In the genomic region with DNA sequence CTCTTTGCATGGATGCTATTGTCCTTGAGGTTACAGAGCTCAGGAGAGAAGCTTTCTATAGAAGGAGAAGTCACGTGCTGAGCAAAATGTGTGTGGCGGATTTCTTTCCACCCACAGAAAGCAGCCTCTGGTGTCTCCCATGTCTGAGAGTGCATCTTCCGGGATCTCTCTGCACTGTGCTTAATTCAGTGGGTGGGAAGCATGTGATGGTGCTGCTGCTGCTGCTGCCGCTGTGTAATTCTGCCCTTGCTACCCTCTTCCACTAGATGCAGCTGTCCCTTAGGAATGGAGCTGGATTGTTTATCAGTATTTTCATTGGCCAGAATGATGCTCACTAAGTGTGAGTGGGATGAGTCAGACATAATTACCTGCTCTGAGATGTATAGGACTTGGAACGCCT, we compare ENCODE assay signal across 11 mouse cellular contexts.
DNase-seq lines count a peak whose midpoint lies in the region; ATAC-seq lines count a peak whose summit lies in the region.
"Had no signal": no experiment of that assay in that cellular context is flagged by ENCODE, and none has a peak within 500 bp of the region (broad histone marks: within the 10 kb centered on the region; RNA-seq: fewer than 3 reads in every experiment).

No protein-coding gene starts in this region.

- peak; percentile 55; the same call in 1 of the 2 replicates for ATAC-seq in forebrain, embryonic 12.5 days (ENCODE audit: low FRiP score)
- peak; percentile 65; the same call in 1 of the 2 replicates for ATAC-seq in lung, embryonic 15.5 days (ENCODE audit: borderline replicate concordance, extremely low read depth, low FRiP score, low TSS enrichment)
- ATAC-seq in intestine, embryonic 15.5 days: peak; percentile 59
- ATAC-seq in stomach, embryonic 14.5 days (ENCODE audit: insufficient number of reproducible peaks, insufficient read depth, low FRiP score, low read depth): 0 out of 2 replicates have a peak, but pooled peaks have one; percentile 10

- H3K4me2 ChIP-seq in forebrain, embryonic 12.5 days: no peak overlapping the region
- no peak overlapping the region; the same call in 1 of the 2 replicates for H3K4me2 ChIP-seq in lung, embryonic 15.5 days
- 0 out of 2 replicates have a peak overlapping the region, but pooled peaks have one; percentile 1 for H3K4me2 ChIP-seq in intestine, embryonic 15.5 days (replicated peaks)
- H3K4me2 ChIP-seq in stomach, embryonic 14.5 days (replicated peaks; ENCODE audit: low read depth, low read length): no peak overlapping the region
- H3K4me2 ChIP-seq: limb, embryonic 13.5 days had no signal

- H3K4me1 ChIP-seq in forebrain, embryonic 12.5 days: 0 out of 2 replicates have a peak, but pooled peaks cover 3% of the 10 kb centered on the region
- H3K4me1 ChIP-seq in forebrain, embryonic 10.5 days: 0 out of 2 replicates have a peak, but pooled peaks cover 4% of the 10 kb centered on the region
- 0 out of 2 replicates have a peak, but pooled peaks cover 3% of the 10 kb centered on the region for H3K4me1 ChIP-seq in lung, embryonic 15.5 days
- no peaks in the 10 kb centered on the region for H3K4me1 ChIP-seq in intestine, embryonic 15.5 days (replicated peaks)
- no peaks in the 10 kb centered on the region for H3K4me1 ChIP-seq in stomach, embryonic 14.5 days (ENCODE audit: control insufficient read depth, insufficient read depth, low read length)
- no peaks in the 10 kb centered on the region for H3K4me1 ChIP-seq in limb, embryonic 10.5 days
- H3K4me1 ChIP-seq: limb, embryonic 13.5 days had no signal

- DNase-seq in forebrain, embryonic 10.5 days (ENCODE audit: extremely low spot score, low spot score): no peak
- no peak for DNase-seq in lung, adult 18-20 months
- no peak for DNase-seq in spleen, postnatal 36 days (ENCODE audit: low spot score in 2 of 2)
- no peak for DNase-seq in limb, embryonic 10.5 days (ENCODE audit: low spot score)
- DNase-seq: B cell, adult 2 months; spleen, adult 18-20 months had no signal

- no peak overlapping the region for H3K27ac ChIP-seq in forebrain, embryonic 12.5 days
- H3K27ac ChIP-seq in forebrain, embryonic 10.5 days: no peak overlapping the region
- no peak overlapping the region for H3K27ac ChIP-seq in lung, embryonic 15.5 days
- H3K27ac ChIP-seq in intestine, embryonic 15.5 days: no peak overlapping the region
- no peak overlapping the region for H3K27ac ChIP-seq in stomach, embryonic 14.5 days (ENCODE audit: low read length)
- no peak overlapping the region for H3K27ac ChIP-seq in limb, embryonic 10.5 days
- H3K27ac ChIP-seq: limb, embryonic 13.5 days had no signal

- H3K9me3 ChIP-seq in forebrain, embryonic 12.5 days: no peaks in the 10 kb centered on the region
- no peaks in the 10 kb centered on the region for H3K9me3 ChIP-seq in forebrain, embryonic 10.5 days
- H3K9me3 ChIP-seq in lung, embryonic 15.5 days: no peaks in the 10 kb centered on the region
- H3K9me3 ChIP-seq in intestine, embryonic 15.5 days: no peaks in the 10 kb centered on the region
- H3K9me3 ChIP-seq in stomach, embryonic 14.5 days (ENCODE audit: control insufficient read depth, low read depth, low read length): no peaks in the 10 kb centered on the region
- H3K9me3 ChIP-seq in limb, embryonic 10.5 days (replicated peaks): no peaks in the 10 kb centered on the region
- H3K9me3 ChIP-seq: limb, embryonic 13.5 days had no signal

- WGBS in forebrain, embryonic 12.5 days: 65% methylated on average over 5 of the region's 5 CpGs
- WGBS in forebrain, embryonic 10.5 days: 76% methylated on average over 5 of the region's 5 CpGs
- WGBS in lung, embryonic 15.5 days: 32% methylated on average over 5 of the region's 5 CpGs
- WGBS in intestine, embryonic 15.5 days: 41% methylated on average over 5 of the region's 5 CpGs
- 43% methylated on average over 5 of the region's 5 CpGs for WGBS in stomach, embryonic 14.5 days
- 76% methylated on average over 5 of the region's 5 CpGs for WGBS in limb, embryonic 10.5 days

- no peaks in the 10 kb centered on the region for H3K27me3 ChIP-seq in forebrain, embryonic 12.5 days
- no peaks in the 10 kb centered on the region for H3K27me3 ChIP-seq in forebrain, embryonic 10.5 days (ENCODE audit: poor library complexity, severe bottlenecking)
- H3K27me3 ChIP-seq in lung, embryonic 15.5 days: no peaks in the 10 kb centered on the region
- no peaks in the 10 kb centered on the region for H3K27me3 ChIP-seq in intestine, embryonic 15.5 days (replicated peaks)
- no peaks in the 10 kb centered on the region for H3K27me3 ChIP-seq in stomach, embryonic 14.5 days (ENCODE audit: control insufficient read depth, insufficient read depth, low read length)
- H3K27me3 ChIP-seq in limb, embryonic 10.5 days (ENCODE audit: low read depth, poor library complexity, severe bottlenecking): no peaks in the 10 kb centered on the region
- H3K27me3 ChIP-seq: limb, embryonic 13.5 days had no signal

- H3K4me3 ChIP-seq in forebrain, embryonic 12.5 days (replicated peaks): no peak overlapping the region
- H3K4me3 ChIP-seq in forebrain, embryonic 10.5 days: no peak overlapping the region
- no peak overlapping the region for H3K4me3 ChIP-seq in lung, embryonic 15.5 days
- H3K4me3 ChIP-seq in intestine, embryonic 15.5 days (replicated peaks): no peak overlapping the region
- H3K4me3 ChIP-seq in stomach, embryonic 14.5 days (ENCODE audit: low read depth, low read length): no peak overlapping the region
- no peak overlapping the region for H3K4me3 ChIP-seq in limb, embryonic 10.5 days
- H3K4me3 ChIP-seq: limb, embryonic 13.5 days had no signal

- no peaks in the 10 kb centered on the region for H3K36me3 ChIP-seq in forebrain, embryonic 12.5 days (replicated peaks)
- H3K36me3 ChIP-seq in forebrain, embryonic 10.5 days (replicated peaks): no peaks in the 10 kb centered on the region
- H3K36me3 ChIP-seq in lung, embryonic 15.5 days: no peaks in the 10 kb centered on the region
- H3K36me3 ChIP-seq in intestine, embryonic 15.5 days: no peaks in the 10 kb centered on the region
- H3K36me3 ChIP-seq in stomach, embryonic 14.5 days (ENCODE audit: control insufficient read depth, insufficient read depth, low read length): no peaks in the 10 kb centered on the region
- H3K36me3 ChIP-seq in limb, embryonic 10.5 days: no peaks in the 10 kb centered on the region
- H3K36me3 ChIP-seq: limb, embryonic 13.5 days had no signal

- H3K9ac ChIP-seq in forebrain, embryonic 12.5 days: no peak overlapping the region
- H3K9ac ChIP-seq in lung, embryonic 15.5 days: no peak overlapping the region
- no peak overlapping the region for H3K9ac ChIP-seq in intestine, embryonic 15.5 days
- no peak overlapping the region for H3K9ac ChIP-seq in stomach, embryonic 14.5 days (replicated peaks; ENCODE audit: low read depth, low read length)
- H3K9ac ChIP-seq: limb, embryonic 13.5 days had no signal

Comparison
In these comparisons a context has a peak if more than half of its experiments do, and no peak if none do; other contexts are left out.
1. ATAC-seq: peak in every context shown above with its lines; median percentile 65 in lung, embryonic 15.5 days; 59 in intestine, embryonic 15.5 days; 55 in forebrain, embryonic 12.5 days; 10 in stomach, embryonic 14.5 days.